Mouse (Mus musculus): ENCODE measurements around the gene Gm5640.
"Not testable (repeated sequence)": the region's sequence is repeated elsewhere in the genome, so short reads cannot be mapped to it uniquely, and the experiment has no call there.

The Gm5640 gene

GRCm38 (mm10) chrX:74645466-74646323 lies at the start of gene Gm5640:
Gm5640 (minus strand) TSS chrX:74645635.
- DNase-seq (ENCODE audit: low spot score): not testable (repeated sequence)

GRCm38 (mm10) chrX:74646393-74646792 lies 958 bp upstream of the Gm5640 start:
- not testable (repeated sequence) for DNase-seq (ENCODE audit: low spot score)

- DNase-seq (ENCODE audit: low spot score): no peak
Measured at GRCm38 (mm10) chrX:74592379-74592778, 53.1 kb downstream of the Gm5640 start, which contains the start of gene Olfr1325. Olfr1325 (plus strand) TSS chrX:74592679.
